Mouse (Mus musculus) hindbrain, embryonic 14.5 days (tissue): ENCODE measurements around the gene Popdc2. TPM values are rescaled to one million over a fixed set of nuclear protein-coding genes. Genes with fewer than 3 reads are reported as not detected.

Source experiments
- ATAC-seq: fragments of 200-750 bp; cut with Nextera tagmentation; 2 replicates; pipeline ENCODE4 v1.8.0; 2017; ENCODE audit warnings: moderate number of reproducible peaks, mild to moderate bottlenecking, moderate TSS enrichment, moderate library complexity; ENCODE audit not compliant: low FRiP score
- DNase-seq: peaks from one replicate; pipeline ENCODE4 v3.0.0-alpha.2; 2015; ENCODE audit warnings: low spot score
- H3K27ac ChIP-seq: fragments of 300-500 bp; sonication (generic); 2 replicates; pipeline ENCODE4 v1.5.1; 2014; ENCODE audit warnings: mild to moderate bottlenecking, moderate library complexity
- H3K27me3 ChIP-seq: fragments of 300-500 bp; sonication (generic); 2 replicates; pipeline ENCODE4 v1.6.1; 2014; ENCODE audit warnings: mild to moderate bottlenecking, low read length, mixed read lengths; ENCODE audit not compliant: control insufficient read depth, insufficient read depth
- H3K36me3 ChIP-seq: fragments of 300-500 bp; sonication (generic); replicated peaks from 2 replicates; pipeline ENCODE4 v1.6.1; 2014; ENCODE audit not compliant: control insufficient read depth, insufficient read depth
- H3K4me1 ChIP-seq: fragments of 300-500 bp; sonication (generic); replicated peaks from 2 replicates; pipeline ENCODE4 v1.6.1; 2014; ENCODE audit warnings: antibody characterized with exemption, low read length, mixed read lengths; ENCODE audit not compliant: control insufficient read depth, insufficient read depth
- H3K4me2 ChIP-seq: fragments of 300-500 bp; sonication (generic); replicated peaks from 2 replicates; pipeline ENCODE4 v1.6.1; 2014; ENCODE audit warnings: mild to moderate bottlenecking, moderate library complexity
- H3K4me3 ChIP-seq: fragments of 300-500 bp; sonication (generic); replicated peaks from 2 replicates; pipeline ENCODE4 v1.5.1; 2014; ENCODE audit warnings: mild to moderate bottlenecking, low read length
- H3K9ac ChIP-seq: fragments of 300-500 bp; sonication (generic); 2 replicates; pipeline ENCODE4 v1.6.1; 2014
- H3K9me3 ChIP-seq: fragments of 300-500 bp; sonication (generic); 2 replicates; pipeline ENCODE4 v1.6.1; 2016; ENCODE audit warnings: low read length; ENCODE audit not compliant: control insufficient read depth
- WGBS: fragments of 180-500 bp; shearing (Covaris S2); extraction: QIAGEN DNeasy Blood & Tissue Kit; methylation state at CpG from one replicate; pipeline ENCODE4 v1.1.7; 2014; 5-methylcytosine and 5-hydroxymethylcytosine counted together
- polyA plus RNA-seq: library from polyadenylated mRNA; unstranded; fragments of >200 nt; fragmentation: Nextera tagmentation; extraction: Ambion mirVana; gene quantifications from 2 replicates; pipeline ENCODE4 v1.2.1, GENCODE M21; 2014

Gene Popdc2
- polyA plus RNA-seq, 1 experiment from 2014 or later: 0.24 TPM

- H3K4me3 ChIP-seq: no peak overlapping the region
- H3K27me3 ChIP-seq: no peaks in the 10 kb centered on the region
- no peak for DNase-seq
- peaks cover 46% of the 10 kb centered on the region for H3K36me3 ChIP-seq
- H3K4me1 ChIP-seq: peaks cover 5% of the 10 kb centered on the region
- 83% methylated on average over 7 of the region's 7 CpGs for WGBS
- no peak overlapping the region for H3K4me2 ChIP-seq
- ATAC-seq: no peak
- H3K27ac ChIP-seq: no peak overlapping the region
- H3K9ac ChIP-seq: no peak overlapping the region
- no peaks in the 10 kb centered on the region for H3K9me3 ChIP-seq
These were observed 10.0 kb upstream of the Popdc2 start for GRCm38 (mm10) chr16:38352031-38352430.

DNA sequence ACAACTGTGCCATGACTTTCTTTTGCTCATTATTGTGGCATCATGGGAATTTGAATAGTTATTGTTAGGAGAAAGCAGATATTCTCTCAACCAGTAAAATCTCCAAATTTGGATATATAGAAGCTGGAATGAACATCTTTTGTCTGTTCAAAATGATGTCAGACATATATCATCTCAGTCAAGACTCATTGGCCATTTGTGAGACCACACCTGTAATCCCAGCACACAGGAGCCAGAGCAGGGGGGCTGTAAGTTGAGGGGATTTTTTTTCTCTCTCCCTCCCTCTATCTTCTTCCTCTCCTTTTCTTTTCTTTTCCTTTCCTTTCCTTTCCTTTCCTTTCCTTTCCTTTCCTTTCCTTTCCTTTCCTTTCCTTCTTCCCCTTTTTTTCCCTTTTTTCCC lies 9.2 kb upstream of the Popdc2 start:
- no peak overlapping the region for H3K4me3 ChIP-seq
- H3K9me3 ChIP-seq: no peaks in the 10 kb centered on the region
- H3K9ac ChIP-seq: no peak overlapping the region
- ATAC-seq (no peak), DNase-seq (no peak)
- H3K4me2 ChIP-seq: no peak overlapping the region
- H3K27me3 ChIP-seq: no peaks in the 10 kb centered on the region
- H3K36me3 ChIP-seq: peaks cover 46% of the 10 kb centered on the region
- no peak overlapping the region for H3K27ac ChIP-seq
- peaks cover under 1% of the 10 kb centered on the region for H3K4me1 ChIP-seq

- H3K27me3 ChIP-seq: no peaks in the 10 kb centered on the region
- no peak overlapping the region for H3K4me3 ChIP-seq
These were observed 8.4 kb upstream of the Popdc2 start for GRCm38 (mm10) chr16:38353642-38354041.

GRCm38 (mm10) chr16:38354185-38354913 lies 7.7 kb upstream of the Popdc2 start:
- H3K4me3 ChIP-seq: no peak overlapping the region
- DNase-seq (no peak), ATAC-seq (no peak)
- no peaks in the 10 kb centered on the region for H3K27me3 ChIP-seq
- H3K4me2 ChIP-seq: no peak overlapping the region
- 93% methylated on average over 5 of the region's 5 CpGs for WGBS
- peaks cover 43% of the 10 kb centered on the region for H3K36me3 ChIP-seq
- no peaks in the 10 kb centered on the region for H3K4me1 ChIP-seq
- no peak overlapping the region for H3K9ac ChIP-seq
- no peaks in the 10 kb centered on the region for H3K9me3 ChIP-seq
- H3K27ac ChIP-seq: no peak overlapping the region

More at GRCm38 (mm10) chr16:38353642-38354041, 8.4 kb upstream of the Popdc2 start:
- no peaks in the 10 kb centered on the region for H3K9me3 ChIP-seq
- no peak overlapping the region for H3K4me2 ChIP-seq
- DNase-seq: no peak
- 92% methylated on average over 2 of the region's 2 CpGs for WGBS
- no peak overlapping the region for H3K9ac ChIP-seq
- ATAC-seq: no peak
- no peak overlapping the region for H3K27ac ChIP-seq
- peaks cover 46% of the 10 kb centered on the region for H3K36me3 ChIP-seq
- H3K4me1 ChIP-seq: no peaks in the 10 kb centered on the region

DNA sequence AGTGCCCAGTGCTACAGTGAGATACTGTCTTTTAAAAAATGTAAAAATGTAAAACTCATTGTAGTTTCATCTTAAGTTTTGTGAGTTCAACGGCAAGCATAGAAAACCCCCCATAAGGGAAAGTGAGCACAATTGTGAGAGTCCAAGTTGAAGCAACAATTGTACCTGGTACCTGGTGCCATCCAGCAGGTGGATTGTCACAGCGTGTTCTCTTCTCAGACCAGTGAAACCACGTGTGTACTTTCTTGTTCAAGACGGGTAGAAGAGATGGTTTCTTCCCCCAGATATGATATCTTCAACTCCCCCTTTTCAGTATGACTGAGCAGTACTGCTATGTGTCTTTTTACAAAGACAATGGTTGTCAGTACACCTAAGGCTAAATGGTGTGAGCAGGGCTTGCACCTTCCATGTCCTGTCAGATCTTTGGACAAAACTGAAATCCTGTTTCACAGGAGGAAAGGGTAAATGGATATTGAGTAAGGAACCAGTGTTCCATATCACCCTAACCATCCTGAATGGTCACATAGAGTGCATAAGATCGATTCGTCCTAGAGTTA lies 3.7 kb upstream of the Popdc2 start:
- H3K36me3 ChIP-seq: 0 out of 2 replicates have a peak, but pooled peaks cover 15% of the 10 kb centered on the region
- H3K27me3 ChIP-seq: no peaks in the 10 kb centered on the region
- no peak overlapping the region for H3K4me3 ChIP-seq
- 88% methylated on average over 6 of the region's 6 CpGs for WGBS
- no peaks in the 10 kb centered on the region for H3K4me1 ChIP-seq
- DNase-seq (no peak), ATAC-seq (no peak)
- H3K27ac ChIP-seq: no peak overlapping the region
- no peaks in the 10 kb centered on the region for H3K9me3 ChIP-seq
- no peak overlapping the region for H3K9ac ChIP-seq
- no peak overlapping the region for H3K4me2 ChIP-seq

DNA sequence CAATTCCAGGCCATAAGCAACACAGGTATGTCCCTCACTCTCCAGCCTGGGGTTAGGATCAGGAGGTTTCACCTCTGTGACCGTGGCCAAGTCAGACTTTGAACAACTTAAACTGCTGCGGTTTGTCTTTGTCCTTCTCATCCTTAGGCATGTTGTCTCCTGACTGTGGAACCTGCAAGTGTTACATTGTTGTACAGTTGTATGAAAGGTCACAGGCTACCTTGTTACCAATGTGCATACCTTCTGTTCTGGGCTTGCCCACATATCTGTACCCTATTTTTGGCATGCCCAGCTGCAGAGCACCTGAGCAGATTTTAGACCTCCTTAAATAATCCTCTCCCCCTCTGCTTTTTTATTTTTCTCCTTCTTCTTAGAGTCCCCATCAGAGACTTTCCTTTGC lies 2.8 kb upstream of the Popdc2 start:
- Histone ChIP-seq H3K27ac (no peak overlapping the region), H3K9me3 (no peaks in the 10 kb centered on the region), H3K4me2 (no peak overlapping the region), H3K4me3 (no peak overlapping the region), H3K4me1 (no peaks in the 10 kb centered on the region), H3K27me3 (no peaks in the 10 kb centered on the region), H3K36me3 (0 out of 2 replicates have a peak, but pooled peaks cover 10% of the 10 kb centered on the region), H3K9ac (no peak overlapping the region)
- 92% methylated on average over 2 of the region's 2 CpGs for WGBS
- no peak for DNase-seq
- ATAC-seq: no peak

DNA sequence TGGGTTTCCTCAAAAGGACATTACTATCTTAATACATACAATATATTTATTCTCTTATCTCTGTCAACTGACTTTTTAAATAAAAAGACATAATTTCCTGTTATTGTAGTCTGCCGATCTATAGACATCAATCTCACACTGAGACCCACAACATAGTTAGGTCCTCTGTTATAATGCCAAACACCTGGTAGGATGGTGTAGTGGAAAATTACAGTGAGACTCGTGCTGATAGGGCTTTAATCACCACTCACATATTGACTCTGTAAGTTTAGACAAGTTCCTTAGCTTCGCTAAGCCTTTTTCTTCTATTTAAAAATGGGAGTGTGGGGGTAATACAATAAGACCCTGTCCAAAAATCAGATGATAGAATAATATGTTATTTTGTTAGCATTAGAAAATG lies 2.2 kb upstream of the Popdc2 start:
- no peak overlapping the region for H3K27ac ChIP-seq
- H3K4me1 ChIP-seq: no peaks in the 10 kb centered on the region
- H3K4me3 ChIP-seq: no peak overlapping the region
- 0 out of 2 replicates have a peak, but pooled peaks cover 6% of the 10 kb centered on the region for H3K36me3 ChIP-seq
- WGBS: 86% methylated on average over 3 of the region's 3 CpGs
- H3K9ac ChIP-seq: no peak overlapping the region
- H3K27me3 ChIP-seq: no peaks in the 10 kb centered on the region
- no peak for ATAC-seq
- H3K9me3 ChIP-seq: no peaks in the 10 kb centered on the region
- DNase-seq: no peak
- H3K4me2 ChIP-seq: no peak overlapping the region

DNA sequence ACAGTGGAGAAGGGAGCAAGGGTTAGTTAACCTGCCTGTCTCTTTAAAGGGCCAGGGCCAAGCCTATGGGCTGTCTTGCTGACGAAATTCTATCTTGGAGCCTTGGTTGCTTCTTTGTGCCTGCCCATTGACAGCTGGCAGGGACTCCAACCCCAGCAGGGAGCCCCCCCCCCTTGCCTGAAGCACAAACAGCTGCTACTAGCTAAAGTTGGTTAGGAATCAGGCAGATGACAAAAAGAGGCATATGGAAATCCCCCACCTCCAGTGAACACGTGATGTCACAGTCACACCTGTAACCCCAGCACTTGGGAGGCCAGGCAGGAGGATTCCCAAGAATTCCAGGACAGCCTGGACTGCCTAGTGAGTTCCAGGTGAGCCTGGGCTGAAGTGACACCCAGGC lies 1.7 kb upstream of the Popdc2 start:
- Histone ChIP-seq H3K9me3 (no peaks in the 10 kb centered on the region), H3K4me2 (no peak overlapping the region), H3K27ac (no peak overlapping the region), H3K4me1 (no peaks in the 10 kb centered on the region), H3K27me3 (no peaks in the 10 kb centered on the region), H3K9ac (no peak overlapping the region), H3K4me3 (no peak overlapping the region), H3K36me3 (0 out of 2 replicates have a peak, but pooled peaks cover 6% of the 10 kb centered on the region)
- WGBS: 28% methylated on average over 2 of the region's 2 CpGs
- no peak for ATAC-seq
- no peak for DNase-seq

GRCm38 (mm10) chr16:38362493-38363255 lies 665 bp downstream of the Popdc2 start:
- Histone ChIP-seq H3K4me3 (no peak overlapping the region), H3K9ac (no peak overlapping the region), H3K27me3 (no peaks in the 10 kb centered on the region), H3K4me2 (no peak overlapping the region), H3K36me3 (no peaks in the 10 kb centered on the region), H3K27ac (no peak overlapping the region), H3K9me3 (no peaks in the 10 kb centered on the region), H3K4me1 (no peaks in the 10 kb centered on the region)
- ATAC-seq: no peak
- DNase-seq: no peak
- 87% methylated on average over 20 of the region's 20 CpGs for WGBS
